Mouse (Mus musculus) ES-Bruce4 (cell line): ENCODE data around the gene Rtraf.

Experiments used
- CTCF ChIP-seq: IDR thresholded peaks from one replicate; pipeline ENCODE4 v1.8.1; 2011; ENCODE audit warnings: low read depth, low read length
- POLR2A ChIP-seq: IDR thresholded peaks from one replicate; pipeline ENCODE4 v1.8.1; 2011; ENCODE audit warnings: low read length; ENCODE audit not compliant: insufficient read depth

- TF ChIP-seq CTCF (no peak), POLR2A (no peak)
Observed at GRCm38 (mm10) chr14:19821686-19822085, 1.9 kb downstream of the Rtraf start.
